Mouse (Mus musculus) CH12.LX (cell line): ENCODE results near the gene Qser1. TPM values are rescaled to one million over a fixed set of nuclear protein-coding genes. Genes with fewer than 3 reads are reported as not detected.

Experiments
- DNase-seq: peaks from one replicate; pipeline ENCODE4 v3.0.0-alpha.2; 2013; ENCODE audit errors: extremely low read depth
- H3K27ac ChIP-seq: 2 replicates; pipeline ENCODE4 v1.5.1; 2012; ENCODE audit warnings: low read depth, mild to moderate bottlenecking, control low read depth, moderate library complexity; ENCODE audit not compliant: insufficient read depth
- H3K27me3 ChIP-seq: replicated peaks from 2 replicates; pipeline ENCODE3; 2012; ENCODE audit warnings: inconsistent platforms
- H3K36me3 ChIP-seq, 2 experiments: replicated peaks in 1 of 2; 2 replicates each; pipeline versions ENCODE3 to v1.6.1; 2012; ENCODE audit warnings: inconsistent platforms in 1 of 2, low read length in 1 of 2, mild to moderate bottlenecking in 1 of 2, mixed read lengths in 1 of 2, moderate library complexity in 1 of 2; ENCODE audit not compliant: control insufficient read depth in 1 of 2, insufficient read depth in 1 of 2
- H3K4me1 ChIP-seq, 2 experiments: 2 replicates each; pipeline ENCODE4 v1.6.1; 2012; ENCODE audit warnings: inconsistent platforms in 1 of 2, moderate library complexity in 1 of 2; ENCODE audit not compliant: insufficient read depth in 2 of 2, control insufficient read depth in 1 of 2
- H3K4me2 ChIP-seq: 2 replicates; pipeline ENCODE4 v1.6.1; 2012; ENCODE audit warnings: low read depth, mild to moderate bottlenecking, control low read depth; ENCODE audit not compliant: poor library complexity, insufficient read depth, severe bottlenecking
- H3K4me3 ChIP-seq, 3 experiments: fragments of 150-350 bp in 1 of 3; sonication (generic) in 1 of 3; replicated peaks in 1 of 3; 2 replicates each; pipeline versions ENCODE3 to v1.5.1; 2011 to 2012; ENCODE audit warnings: low read depth in 2 of 3, low read length in 2 of 3, mild to moderate bottlenecking in 2 of 3, moderate library complexity in 2 of 3, control low read depth in 1 of 3, improper control_type of control experiment in 1 of 3, inconsistent platforms in 1 of 3, mixed read lengths in 1 of 3; ENCODE audit not compliant: poor library complexity in 1 of 3
- H3K79me2 ChIP-seq: replicated peaks from 2 replicates; pipeline ENCODE4 v1.6.1; 2012; ENCODE audit warnings: mild to moderate bottlenecking, moderate library complexity; ENCODE audit not compliant: control insufficient read depth, poor library complexity, insufficient read depth, severe bottlenecking; ENCODE audit errors: extremely low read depth
- H3K9ac ChIP-seq: 2 replicates; pipeline ENCODE4 v1.6.1; 2012; ENCODE audit warnings: low read depth, mild to moderate bottlenecking, control low read depth, moderate library complexity; ENCODE audit not compliant: insufficient read depth
- H3K9me3 ChIP-seq: replicated peaks from 2 replicates; pipeline ENCODE3; 2012; ENCODE audit warnings: low read length, inconsistent platforms, mixed read lengths
- BHLHE40 ChIP-seq: IDR thresholded peaks from 2 replicates; pipeline ENCODE4 v1.6.1; 2011; ENCODE audit warnings: mild to moderate bottlenecking, low read depth, low read length, improper control_type of control experiment
- CHD1 ChIP-seq: IDR thresholded peaks from 2 replicates; pipeline ENCODE4 v1.6.1; 2012; ENCODE audit warnings: low read depth, low read length, improper control_type of control experiment, inconsistent platforms
- ELF1 ChIP-seq: IDR thresholded peaks from 2 replicates; pipeline ENCODE4 v1.6.1; 2014; ENCODE audit warnings: low read depth, mild to moderate bottlenecking, inconsistent platforms, low read length, improper control_type of control experiment
- EP300 ChIP-seq: IDR thresholded peaks from 2 replicates; pipeline ENCODE4 v1.6.1; 2011; ENCODE audit warnings: low read length, improper control_type of control experiment
- ETS1 ChIP-seq: conservative IDR thresholded peaks from 2 replicates; pipeline ENCODE4 v1.6.1; 2012; ENCODE audit warnings: low read depth, mild to moderate bottlenecking, inconsistent platforms, low read length, improper control_type of control experiment, moderate library complexity
- GABPA ChIP-seq: IDR thresholded peaks from 2 replicates; pipeline ENCODE4 v1.6.1; 2012; ENCODE audit warnings: low read depth, low read length, improper control_type of control experiment, inconsistent platforms; ENCODE audit not compliant: insufficient replicate concordance
- IRF4 ChIP-seq: IDR thresholded peaks from 2 replicates; pipeline ENCODE4 v1.6.1; 2014; ENCODE audit warnings: low read depth, mild to moderate bottlenecking, inconsistent platforms, low read length, improper control_type of control experiment
- JUN ChIP-seq: IDR thresholded peaks from 2 replicates; pipeline ENCODE4 v1.6.1; 2011; ENCODE audit warnings: low read depth, mild to moderate bottlenecking, low read length, improper control_type of control experiment, moderate library complexity; ENCODE audit not compliant: insufficient read depth
- MAX ChIP-seq: IDR thresholded peaks from 2 replicates; pipeline ENCODE4 v1.6.1; 2011; ENCODE audit warnings: low read length, improper control_type of control experiment
- MXI1 ChIP-seq: IDR thresholded peaks from 2 replicates; pipeline ENCODE4 v1.6.1; 2011; ENCODE audit warnings: mild to moderate bottlenecking, low read depth, low read length, improper control_type of control experiment
- NELFE ChIP-seq: IDR thresholded peaks from 2 replicates; pipeline ENCODE4 v1.6.1; 2011; ENCODE audit warnings: low read depth, low read length, improper control_type of control experiment
- NRF1 ChIP-seq: IDR thresholded peaks from 2 replicates; pipeline ENCODE4 v1.6.1; 2014; ENCODE audit warnings: low read depth, mild to moderate bottlenecking, inconsistent platforms, low read length, improper control_type of control experiment, moderate library complexity
- PAX5 ChIP-seq: IDR thresholded peaks from 2 replicates; pipeline ENCODE4 v1.6.1; 2012; ENCODE audit warnings: low read length, inconsistent platforms, mixed read lengths
- POLR2A ChIP-seq: IDR thresholded peaks from 2 replicates; pipeline ENCODE4 v1.6.1; 2011; ENCODE audit warnings: low read depth, mild to moderate bottlenecking, improper control_type of control experiment, low read length
- POLR2AphosphoS2 ChIP-seq: IDR thresholded peaks from 2 replicates; pipeline ENCODE4 v1.6.1; 2011; ENCODE audit warnings: low read depth, low read length, improper control_type of control experiment
- RAD21 ChIP-seq: IDR thresholded peaks from 2 replicates; pipeline ENCODE4 v1.6.1; 2011; ENCODE audit warnings: low read depth, mild to moderate bottlenecking, low read length, improper control_type of control experiment, moderate library complexity
- RCOR1 ChIP-seq: conservative IDR thresholded peaks from 2 replicates; pipeline ENCODE4 v1.6.1; 2012; ENCODE audit warnings: low read depth, mild to moderate bottlenecking, inconsistent platforms, low read length, improper control_type of control experiment
- SMC3 ChIP-seq: IDR thresholded peaks from 2 replicates; pipeline ENCODE4 v1.6.1; 2011; ENCODE audit warnings: low read depth, low read length, improper control_type of control experiment
- ZC3H11A ChIP-seq: IDR thresholded peaks from 2 replicates; pipeline ENCODE4 v1.6.1; 2012; ENCODE audit warnings: low read depth, mild to moderate bottlenecking, inconsistent platforms, low read length, improper control_type of control experiment
- ZMIZ1 ChIP-seq: IDR thresholded peaks from 2 replicates; pipeline ENCODE4 v1.6.1; 2012; ENCODE audit warnings: low read depth, mild to moderate bottlenecking, inconsistent platforms, low read length, improper control_type of control experiment
- ZNF384 ChIP-seq: IDR thresholded peaks from 2 replicates; pipeline ENCODE4 v1.6.1; 2012; ENCODE audit warnings: low read depth, low read length, improper control_type of control experiment, inconsistent platforms
- dilution Hi-C: fragments of 300-500 bp; cut with MboI; formaldehyde crosslinking; loops from 2 replicates; pipeline ENCODE4 v1.14.3; 2020; ENCODE audit warnings: low sequenced_read_pairs; ENCODE audit not compliant: extremely low pct_unique_long_range_greater_than_20kb, extremely low pct_ligation_motif_present
- in situ Hi-C: fragments of 300-500 bp; cut with MboI; formaldehyde crosslinking; loops from 3 replicates; pipeline ENCODE4 v1.14.3; 2019; ENCODE audit warnings: low sequenced_read_pairs, low pct_ligation_motif_present, low pct_unique_long_range_greater_than_20kb, mixed read lengths
- polyA plus RNA-seq: library from polyadenylated mRNA; unstranded; fragments of >175 nt; gene quantifications from 2 replicates; pipeline ENCODE4 v1.2.1, GENCODE M21; 2012; ENCODE audit warnings: low read depth; ENCODE audit not compliant: insufficient read length
- total RNA-seq, 2 experiments: library from RNA; depleted of rRNA; stranded (reverse); fragments of 300-350 nt in 1 of 2; fragments of >200 nt in 1 of 2; gene quantifications; 2 replicates each; pipeline ENCODE4 v1.2.3; 2012 to 2014

Qser1 gene
- total and polyA plus RNA-seq, 3 experiments = 3.7 to 10.2 (median 6.8) TPM

DNA sequence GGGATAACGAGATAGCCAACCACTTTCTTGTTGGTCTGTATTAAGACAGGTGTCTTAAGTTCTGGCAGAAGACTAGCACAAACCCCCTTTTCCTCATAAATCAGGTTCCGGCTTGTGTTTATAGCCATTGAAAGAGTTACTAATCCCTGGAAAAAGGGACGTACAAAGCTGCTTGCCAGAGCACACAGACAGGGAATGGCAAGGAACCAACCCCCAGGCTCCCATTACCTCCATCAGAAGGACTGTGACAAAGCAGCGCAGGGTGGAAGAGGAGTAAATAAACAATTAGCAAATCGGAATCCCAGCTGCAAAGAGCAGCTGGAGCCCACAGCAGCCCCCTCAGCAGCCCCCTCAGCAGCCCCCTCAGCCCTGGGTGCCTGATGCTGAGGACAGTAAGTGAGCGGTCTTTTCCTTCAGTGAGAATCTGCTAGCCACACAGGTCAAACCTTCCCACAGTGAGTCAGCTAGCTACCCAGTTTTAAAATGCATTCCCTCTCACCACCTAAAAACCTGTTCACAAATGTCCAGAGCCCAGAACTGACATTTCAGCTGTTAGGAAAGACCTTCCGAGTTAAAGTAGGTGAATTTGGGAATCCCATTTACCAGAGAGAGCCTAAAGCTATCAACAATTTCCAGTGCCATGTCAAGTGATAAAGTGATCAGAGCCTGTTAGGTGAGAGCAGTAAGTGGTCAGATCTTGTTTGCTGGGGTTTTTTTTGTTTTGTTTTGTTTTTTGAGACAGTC is 75.4 kb downstream of the Qser1 start:
- in situ Hi-C loops = loop anchor here (10.0 kb wide), 1 partner anchor 56 kb away; no protein-coding TSS in a partner anchor
- no peaks in the 10 kb centered on the region for H3K9me3 ChIP-seq
- H3K36me3 ChIP-seq = no peaks in the 10 kb centered on the region
- no peaks in the 10 kb centered on the region for H3K79me2 ChIP-seq
- H3K4me2 ChIP-seq = peak overlapping the region; percentile 69; the same call in 1 of the 2 replicates
- no peak overlapping the region for H3K9ac ChIP-seq
- no peak overlapping the region for H3K4me3 ChIP-seq
- DNase-seq = no peak
- H3K4me1 ChIP-seq = peaks cover 3 to 11% of the 10 kb centered on the region in 2 experiments
- TF ChIP-seq CHD1 (no peak), MXI1 (no peak), MAX (no peak), RCOR1 (no peak), NRF1 (no peak), SMC3 (no peak), JUN (no peak), RAD21 (no peak), ZC3H11A (no peak), ELF1 (no peak), ZMIZ1 (no peak), ZNF384 (no peak), POLR2A (no peak), ETS1 (no peak), BHLHE40 (no peak), GABPA (no peak), POLR2AphosphoS2 (no peak), NELFE (no peak)
- H3K27me3 ChIP-seq = no peaks in the 10 kb centered on the region
- H3K27ac ChIP-seq = no peak overlapping the region
- dilution Hi-C loops = no loop called here

DNA sequence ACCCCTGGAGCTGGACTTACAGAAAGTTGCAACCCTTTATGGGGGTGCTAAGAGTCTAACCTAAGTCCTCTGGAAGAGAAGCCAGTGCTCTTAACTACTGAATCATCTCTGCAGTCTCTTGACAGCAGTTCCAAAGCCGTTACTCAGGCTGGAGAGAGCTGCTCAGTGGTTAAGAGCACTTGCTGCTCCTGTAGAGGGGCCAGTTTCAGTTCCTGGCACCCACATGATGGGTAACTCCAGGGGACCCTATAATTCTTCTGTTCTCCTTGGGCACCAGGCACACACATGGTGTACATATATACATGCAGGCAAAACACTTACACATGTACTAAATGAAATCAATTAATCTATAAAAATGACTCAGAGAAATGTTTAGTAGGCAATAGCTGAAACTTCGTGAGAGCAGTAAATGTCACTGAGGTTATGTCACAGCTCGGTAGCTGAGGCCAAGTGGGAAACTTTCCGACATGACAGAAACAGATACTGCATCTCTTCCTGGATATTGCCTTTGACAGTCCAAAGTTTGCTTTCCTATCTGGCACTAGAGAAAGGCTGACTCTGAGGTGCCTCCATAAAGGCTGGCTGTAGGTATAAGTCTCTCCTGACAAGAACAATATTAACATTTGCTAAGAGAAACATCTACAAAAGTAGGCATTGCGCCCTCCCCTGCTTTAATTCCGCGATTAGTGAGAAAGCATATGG is 76.2 kb downstream of the Qser1 start:
- no peak overlapping the region for H3K4me3 ChIP-seq
- peak overlapping the region; percentile 64 for H3K4me2 ChIP-seq
- H3K36me3 ChIP-seq = no peaks in the 10 kb centered on the region
- in situ Hi-C loops = loop anchor here (10.0 kb wide), 1 partner anchor 56 kb away; no protein-coding TSS in a partner anchor
- H3K9ac ChIP-seq = no peak overlapping the region
- H3K27me3 ChIP-seq = no peaks in the 10 kb centered on the region
- no peaks in the 10 kb centered on the region for H3K79me2 ChIP-seq
- no peaks in the 10 kb centered on the region for H3K9me3 ChIP-seq
- DNase-seq = no peak
- TF ChIP-seq POLR2A (no peak), EP300 (peak; percentile 28; the same call in 1 of the 2 replicates), MAX (no peak), IRF4 (peak; percentile 54; the same call in 1 of the 2 replicates), PAX5 (no peak)
- TF ChIP-seq, all 38 proteins: peak for 2
- Histone ChIP-seq H3K27ac (no peak overlapping the region), H3K4me1 (peaks cover 5 to 13% of the 10 kb centered on the region in 2 experiments)
- dilution Hi-C loops = no loop called here
